Mouse (Mus musculus) kidney, postnatal 14 days (tissue): ENCODE measurements around the gene Scgb2b17.
"Not testable (repeated sequence)": the region's sequence is repeated elsewhere in the genome, so short reads cannot be mapped to it uniquely, and the experiment has no call there.

Source experiments
- DNase-seq: peaks from one replicate; pipeline ENCODE4 v3.0.0; 2022; ENCODE audit warnings: mixed read lengths

Scgb2b17 gene

GRCm38 (mm10) chr7:33056461-33056860 lies at the start of gene Scgb2b17:
TSS of gene Scgb2b17 (minus strand) at chr7:33056561.
- DNase-seq = not testable (repeated sequence)

DNA sequence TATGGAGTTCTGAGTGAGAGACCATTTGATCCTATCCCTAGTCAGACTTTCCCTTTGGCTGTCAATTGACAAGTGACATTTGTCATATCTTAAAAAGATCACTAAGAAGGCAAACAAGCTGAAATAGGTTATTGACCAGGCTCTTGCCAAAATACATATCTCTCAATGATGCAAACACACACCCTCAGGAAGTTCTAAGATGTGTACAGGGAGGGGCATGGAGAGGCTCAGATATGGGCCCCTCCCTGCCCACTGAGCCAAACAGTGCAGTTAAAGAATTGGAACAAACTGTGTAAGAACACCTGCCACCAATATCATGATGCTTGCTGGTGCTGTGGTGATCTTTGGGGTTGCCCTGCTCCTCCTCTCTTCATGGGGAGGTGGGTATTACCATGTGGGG lies 6.8 kb upstream of the Scgb2b17 start, which contains the start of gene Scgb1b17:
Gene Scgb1b17, plus strand, starts transcription at position 301 of the 400 bp plus-strand sequence.
- not testable (repeated sequence) for DNase-seq
